Mouse (Mus musculus): ENCODE results near the gene Gm20481. TPM values are rescaled to one million over a fixed set of nuclear protein-coding genes. Genes with fewer than 3 reads are reported as not detected.
"Not testable (repeated sequence)": the region's sequence is repeated elsewhere in the genome, so short reads cannot be mapped to it uniquely, and the experiment has no call there.

The Gm20481 gene
- polyA plus RNA-seq, 1 experiment, result not detected

GRCm38 (mm10) chr17:34972069-34972749 is 2.5 kb downstream of the Gm20481 start, which contains the start of the genes Hspa1a and Hspa1l:
Gene Hspa1a, minus strand, starts transcription at chr17:34972156.
Gene Hspa1l, plus strand, starts transcription at chr17:34972703.
- not testable (repeated sequence) for H3K4me1 ChIP-seq (ENCODE audit: control insufficient read depth, insufficient read depth, insufficient read length, low read length); H3K36me3 ChIP-seq (ENCODE audit: control insufficient read depth, insufficient read depth, low read length); H3K27me3 ChIP-seq (ENCODE audit: control insufficient read depth, insufficient read depth, low read length)
- 2% methylated on average over 33 of the region's 33 CpGs for WGBS
- TF ChIP-seq POLR2A (IDR thresholded peaks at IDR 0.05; ENCODE audit: low read depth, low read length), result peak; percentile 60; the same call in 1 of the 2 replicates
- Histone ChIP-seq H3K27ac (ENCODE audit: insufficient read depth, low read depth, low read length) (peak within 1 kb of the TSS; percentile 55), H3K4me3 (ENCODE audit: low read depth, low read length) (peak within 1 kb of the TSS; percentile 62)

GRCm38 (mm10) chr17:34975581-34976492 is 6.1 kb downstream of the Gm20481 start:
- WGBS, result 91% methylated on average over 3 of the region's 3 CpGs

GRCm38 (mm10) chr17:34977000-34977399 is 7.3 kb downstream of the Gm20481 start:
- H3K27me3 ChIP-seq (ENCODE audit: control insufficient read depth, insufficient read depth, low read length), result no peaks in the 10 kb centered on the region
- WGBS, result 96% methylated on average over 20 of the region's 20 CpGs
- H3K36me3 ChIP-seq (ENCODE audit: control insufficient read depth, insufficient read depth, low read length), result no peaks in the 10 kb centered on the region
- H3K27ac ChIP-seq (ENCODE audit: insufficient read depth, low read depth, low read length), result no peak overlapping the region
- H3K4me1 ChIP-seq (ENCODE audit: control insufficient read depth, insufficient read depth, insufficient read length, low read length), result peaks cover 4% of the 10 kb centered on the region; the same call in 1 of the 2 replicates
- no peak overlapping the region for H3K4me3 ChIP-seq (ENCODE audit: low read depth, low read length)
- TF ChIP-seq CTCF (IDR thresholded peaks at IDR 0.05; ENCODE audit: extremely low read depth, insufficient read length, insufficient replicate concordance, low read depth, low read length) (no peak), POLR2A (IDR thresholded peaks at IDR 0.05; ENCODE audit: low read depth, low read length) (no peak)

More at GRCm38 (mm10) chr17:34975581-34976492, 6.1 kb downstream of the Gm20481 start:
- Histone ChIP-seq H3K4me3 (ENCODE audit: low read depth, low read length) (no peak overlapping the region), H3K27ac (ENCODE audit: insufficient read depth, low read depth, low read length) (no peak overlapping the region), H3K4me1 (ENCODE audit: control insufficient read depth, insufficient read depth, insufficient read length, low read length) (peaks cover 2% of the 10 kb centered on the region; the same call in 1 of the 2 replicates), H3K36me3 (ENCODE audit: control insufficient read depth, insufficient read depth, low read length) (no peaks in the 10 kb centered on the region), H3K27me3 (ENCODE audit: control insufficient read depth, insufficient read depth, low read length) (no peaks in the 10 kb centered on the region)
- TF ChIP-seq CTCF (IDR thresholded peaks at IDR 0.05; ENCODE audit: extremely low read depth, insufficient read length, insufficient replicate concordance, low read depth, low read length) (no peak), POLR2A (IDR thresholded peaks at IDR 0.05; ENCODE audit: low read depth, low read length) (no peak)

- TF ChIP-seq POLR2A (IDR thresholded peaks at IDR 0.05; ENCODE audit: low read depth, low read length), result no peak
- TF ChIP-seq CTCF (IDR thresholded peaks at IDR 0.05; ENCODE audit: extremely low read depth, insufficient read length, insufficient replicate concordance, low read depth, low read length), result no peak
- no peak overlapping the region for H3K27ac ChIP-seq (ENCODE audit: insufficient read depth, low read depth, low read length)
- no peak overlapping the region for H3K4me3 ChIP-seq (ENCODE audit: low read depth, low read length)
- WGBS, result 93% methylated on average over 27 of the region's 27 CpGs
- no peaks in the 10 kb centered on the region for H3K27me3 ChIP-seq (ENCODE audit: control insufficient read depth, insufficient read depth, low read length)
- no peaks in the 10 kb centered on the region for H3K36me3 ChIP-seq (ENCODE audit: control insufficient read depth, insufficient read depth, low read length)
- peaks cover 4% of the 10 kb centered on the region; the same call in 1 of the 2 replicates for H3K4me1 ChIP-seq (ENCODE audit: control insufficient read depth, insufficient read depth, insufficient read length, low read length)
These were observed 8.5 kb downstream of the Gm20481 start for GRCm38 (mm10) chr17:34978239-34978638.

- Histone ChIP-seq H3K36me3 (ENCODE audit: control insufficient read depth, insufficient read depth, low read length) (no peaks in the 10 kb centered on the region; the same call in 1 of the 2 replicates), H3K27me3 (ENCODE audit: control insufficient read depth, insufficient read depth, low read length) (no peaks in the 10 kb centered on the region), H3K4me1 (ENCODE audit: control insufficient read depth, insufficient read depth, insufficient read length, low read length) (peaks cover 4% of the 10 kb centered on the region; the same call in 1 of the 2 replicates), H3K27ac (ENCODE audit: insufficient read depth, low read depth, low read length) (no peak overlapping the region), H3K4me3 (ENCODE audit: low read depth, low read length) (no peak overlapping the region)
- WGBS, result 49% methylated on average over 4 of the region's 4 CpGs
- TF ChIP-seq CTCF (IDR thresholded peaks at IDR 0.05; ENCODE audit: extremely low read depth, insufficient read length, insufficient replicate concordance, low read depth, low read length) (no peak), POLR2A (IDR thresholded peaks at IDR 0.05; ENCODE audit: low read depth, low read length) (no peak)
These were observed 9.9 kb downstream of the Gm20481 start for GRCm38 (mm10) chr17:34979631-34980030.

GRCm38 (mm10) chr17:34980655-34981054 is 10.9 kb downstream of the Gm20481 start:
- H3K27ac ChIP-seq (ENCODE audit: insufficient read depth, low read depth, low read length), result peak overlapping the region; percentile 25; the same call in 1 of the 2 replicates
- no peaks in the 10 kb centered on the region for H3K27me3 ChIP-seq (ENCODE audit: control insufficient read depth, insufficient read depth, low read length)
- H3K4me3 ChIP-seq (ENCODE audit: low read depth, low read length), result no peak overlapping the region
- TF ChIP-seq CTCF (IDR thresholded peaks at IDR 0.05; ENCODE audit: extremely low read depth, insufficient read length, insufficient replicate concordance, low read depth, low read length), result no peak
- TF ChIP-seq POLR2A (IDR thresholded peaks at IDR 0.05; ENCODE audit: low read depth, low read length), result no peak
- peaks cover 8% of the 10 kb centered on the region for H3K36me3 ChIP-seq (ENCODE audit: control insufficient read depth, insufficient read depth, low read length)
- peaks cover 4% of the 10 kb centered on the region; the same call in 1 of the 2 replicates for H3K4me1 ChIP-seq (ENCODE audit: control insufficient read depth, insufficient read depth, insufficient read length, low read length)
- 2% methylated on average over 2 of the region's 2 CpGs for WGBS

Data from small intestine, adult 2 months (tissue).